Mouse (Mus musculus) heart, embryonic 16.5 days (tissue): Measurements from ENCODE around the gene Ceacam20. TPM values are rescaled to one million over a fixed set of nuclear protein-coding genes. Genes with fewer than 3 reads are reported as not detected.

ENCODE experiments used
- ATAC-seq: fragments of 200-750 bp; cut with Nextera tagmentation; replicated peaks from 2 replicates; pipeline ENCODE4 v1.8.0; 2017; ENCODE audit warnings: moderate number of reproducible peaks; ENCODE audit not compliant: insufficient read depth, low FRiP score; ENCODE audit errors: extremely low read depth
- H3K27ac ChIP-seq: fragments of 300-500 bp; sonication (generic); 2 replicates; pipeline ENCODE4 v1.5.1; 2014; ENCODE audit warnings: mild to moderate bottlenecking, low read length, control low read depth, moderate library complexity
- H3K27me3 ChIP-seq: fragments of 300-500 bp; sonication (generic); 2 replicates; pipeline ENCODE4 v1.6.1; 2014; ENCODE audit warnings: low read length, mixed read lengths; ENCODE audit not compliant: control insufficient read depth, insufficient read depth
- H3K36me3 ChIP-seq: fragments of 300-500 bp; sonication (generic); 2 replicates; pipeline ENCODE4 v1.6.1; 2014; ENCODE audit not compliant: control insufficient read depth, insufficient read depth
- H3K4me1 ChIP-seq: fragments of 300-500 bp; sonication (generic); 2 replicates; pipeline ENCODE4 v1.6.1; 2014; ENCODE audit warnings: low read length, mixed read lengths; ENCODE audit not compliant: control insufficient read depth, insufficient read depth
- H3K4me2 ChIP-seq: fragments of 300-500 bp; sonication (generic); 2 replicates; pipeline ENCODE4 v1.6.1; 2014; ENCODE audit warnings: low read depth, mild to moderate bottlenecking, control low read depth, low read length
- H3K4me3 ChIP-seq: fragments of 300-500 bp; sonication (generic); 2 replicates; pipeline ENCODE4 v1.5.1; 2014; ENCODE audit warnings: mild to moderate bottlenecking, control low read depth, low read length
- H3K9ac ChIP-seq: fragments of 300-500 bp; sonication (generic); 2 replicates; pipeline ENCODE4 v1.6.1; 2014; ENCODE audit warnings: low read length, control low read depth
- H3K9me3 ChIP-seq: fragments of 300-500 bp; sonication (generic); replicated peaks from 2 replicates; pipeline ENCODE4 v1.6.1; 2016; ENCODE audit warnings: low read length; ENCODE audit not compliant: control insufficient read depth
- WGBS: fragments of 180-500 bp; shearing (Covaris S2); extraction: QIAGEN DNeasy Blood & Tissue Kit; methylation state at CpG from one replicate; pipeline ENCODE4 v1.1.7; 2014; 5-methylcytosine and 5-hydroxymethylcytosine counted together
- polyA plus RNA-seq: library from polyadenylated mRNA; unstranded; fragments of >200 nt; fragmentation: Nextera tagmentation; extraction: Ambion mirVana; gene quantifications from 2 replicates; pipeline ENCODE4 v1.2.1, GENCODE M21; 2015

Ceacam20 gene
- polyA plus RNA-seq, 1 experiment from 2014 or later: 0.11 TPM

DNA sequence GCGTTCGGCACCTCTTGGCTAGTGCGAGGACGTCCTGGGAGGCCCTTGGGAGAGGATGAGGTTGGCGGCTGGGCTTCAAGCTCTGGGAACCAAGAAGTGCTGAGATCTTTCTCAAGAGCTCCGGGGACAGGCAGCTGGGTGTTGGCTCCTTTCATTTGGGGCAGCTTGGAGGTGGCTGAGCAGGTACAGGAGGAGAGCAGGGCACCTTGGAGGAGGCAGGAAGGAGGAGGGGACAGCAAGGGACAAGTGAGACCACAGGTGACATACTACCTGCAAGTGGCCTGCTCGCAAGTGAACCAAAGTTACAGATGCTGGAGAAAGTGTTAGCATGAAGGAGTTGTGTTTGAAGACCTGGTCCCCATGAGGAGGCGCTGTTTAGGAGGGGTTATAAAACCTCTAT is 20.5 kb upstream of the Ceacam20 start:
- Histone ChIP-seq H3K9me3 (no peaks in the 10 kb centered on the region), H3K4me3 (no peak overlapping the region), H3K36me3 (no peaks in the 10 kb centered on the region), H3K4me1 (peaks cover 12% of the 10 kb centered on the region), H3K27me3 (no peaks in the 10 kb centered on the region), H3K4me2 (no peak overlapping the region), H3K9ac (no peak overlapping the region), H3K27ac (no peak overlapping the region)
- 83% methylated on average over 8 of the region's 8 CpGs for WGBS
- ATAC-seq: no peak

- WGBS: 90% methylated on average over 5 of the region's 5 CpGs
- H3K36me3 ChIP-seq: no peaks in the 10 kb centered on the region
These were observed 20.0 kb upstream of the Ceacam20 start for GRCm38 (mm10) chr7:19945201-19945600.

DNA sequence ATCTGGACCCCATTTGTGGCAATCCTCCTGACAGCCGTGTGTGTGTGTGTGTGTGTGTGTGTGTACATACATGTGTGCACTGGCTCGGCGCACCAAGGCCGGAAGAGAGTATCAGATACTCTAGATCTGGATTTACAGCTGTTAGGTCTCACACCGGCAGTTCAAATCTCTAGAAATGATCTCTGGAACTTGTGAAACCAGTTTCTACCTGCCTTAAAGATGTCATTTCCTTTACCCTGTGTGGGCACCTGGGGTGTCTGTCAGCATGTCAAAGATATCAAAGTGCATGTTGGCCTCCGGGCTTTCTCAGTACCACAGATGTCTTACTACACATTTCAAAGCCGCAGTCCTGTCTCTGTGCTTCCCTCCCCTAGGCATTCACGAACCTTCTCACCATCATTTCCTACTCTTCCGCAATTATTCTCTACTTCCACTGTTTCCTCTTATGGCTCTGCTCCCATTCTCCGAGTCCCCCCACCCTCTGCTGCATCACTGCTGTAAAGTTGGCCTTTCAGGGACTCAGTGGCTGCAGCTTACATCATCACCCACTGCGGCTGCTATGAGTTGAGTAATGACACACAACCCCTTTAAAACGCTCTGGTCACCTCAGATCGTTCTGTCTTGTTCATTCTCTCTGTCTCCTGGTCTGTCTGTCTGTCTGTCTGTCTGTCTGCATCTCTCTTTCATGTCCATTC is 19.2 kb upstream of the Ceacam20 start:
- Histone ChIP-seq H3K27me3 (no peaks in the 10 kb centered on the region), H3K9me3 (no peaks in the 10 kb centered on the region), H3K27ac (peak overlapping the region; percentile 11; the same call in 1 of the 2 replicates), H3K9ac (no peak overlapping the region), H3K36me3 (no peaks in the 10 kb centered on the region), H3K4me1 (peaks cover 5% of the 10 kb centered on the region; the same call in 1 of the 2 replicates), H3K4me2 (no peak overlapping the region), H3K4me3 (no peak overlapping the region)
- WGBS: 69% methylated on average over 13 of the region's 13 CpGs
- ATAC-seq: 0 out of 2 replicates have a peak, but pooled peaks have one; percentile 13

More at GRCm38 (mm10) chr7:19945201-19945600, 20.0 kb upstream of the Ceacam20 start:
- Histone ChIP-seq H3K27me3 (no peaks in the 10 kb centered on the region), H3K27ac (no peak overlapping the region), H3K9ac (no peak overlapping the region), H3K4me3 (no peak overlapping the region), H3K4me1 (peaks cover 9% of the 10 kb centered on the region), H3K4me2 (no peak overlapping the region), H3K9me3 (no peaks in the 10 kb centered on the region)
- no peak for ATAC-seq

- H3K4me1 ChIP-seq: 0 out of 2 replicates have a peak, but pooled peaks cover 4% of the 10 kb centered on the region
- no peak overlapping the region for H3K4me2 ChIP-seq
- 61% methylated on average over 12 of the region's 12 CpGs for WGBS
- no peak overlapping the region for H3K9ac ChIP-seq
- no peak for ATAC-seq
- no peak overlapping the region for H3K4me3 ChIP-seq
- H3K27ac ChIP-seq: no peak overlapping the region
- H3K9me3 ChIP-seq: no peaks in the 10 kb centered on the region
- no peaks in the 10 kb centered on the region for H3K36me3 ChIP-seq
- no peaks in the 10 kb centered on the region for H3K27me3 ChIP-seq
These were observed 16.3 kb upstream of the Ceacam20 start for GRCm38 (mm10) chr7:19948956-19949355.

DNA sequence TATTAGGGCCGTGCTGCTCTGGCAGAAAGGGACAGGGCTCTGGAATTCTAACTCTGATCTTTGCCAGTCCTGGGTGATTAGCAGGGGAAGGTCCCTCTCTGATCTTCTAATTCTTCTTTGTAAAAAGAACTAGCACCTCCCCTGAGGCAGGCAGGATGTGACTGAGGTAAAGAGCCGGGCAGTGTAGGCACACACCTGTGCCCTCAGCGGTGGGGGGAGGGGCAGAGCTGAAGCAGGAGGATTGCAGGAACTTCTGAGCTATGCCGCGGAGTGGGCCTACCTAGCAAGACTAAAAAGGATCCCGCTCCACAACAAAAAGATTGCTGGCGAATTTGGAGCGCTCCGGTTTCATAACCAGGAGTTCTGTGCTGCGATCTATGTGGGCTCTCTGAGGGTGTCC is 15.2 kb upstream of the Ceacam20 start:
- Histone ChIP-seq H3K4me2 (no peak overlapping the region), H3K27ac (no peak overlapping the region), H3K9ac (no peak overlapping the region), H3K4me1 (0 out of 2 replicates have a peak, but pooled peaks cover 4% of the 10 kb centered on the region), H3K27me3 (no peaks in the 10 kb centered on the region), H3K36me3 (no peaks in the 10 kb centered on the region), H3K9me3 (no peaks in the 10 kb centered on the region), H3K4me3 (no peak overlapping the region)
- WGBS: 49% methylated on average over 10 of the region's 10 CpGs
- 0 out of 2 replicates have a peak, but pooled peaks have one; percentile 58 for ATAC-seq

DNA sequence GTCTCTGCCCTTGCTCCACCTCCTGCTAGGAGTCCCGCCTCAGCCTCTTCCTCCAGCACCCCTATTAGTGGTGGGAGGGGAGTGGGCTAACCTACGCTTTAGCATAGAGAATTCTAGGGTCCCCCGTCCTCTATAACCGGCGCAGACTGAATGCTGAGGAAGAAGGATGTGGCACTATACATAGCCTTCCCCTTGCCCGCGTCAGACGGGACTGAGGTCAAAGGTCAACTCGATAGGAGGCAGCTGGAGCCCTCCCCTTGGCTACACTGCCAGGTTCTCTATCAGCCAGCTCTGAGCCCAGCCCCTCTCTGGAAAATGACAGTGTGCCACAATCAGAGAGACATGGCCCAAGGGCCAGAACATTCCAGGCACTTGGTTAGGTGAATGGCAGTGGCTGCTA is 14.6 kb upstream of the Ceacam20 start, which contains the start of gene Igsf23:
Gene Igsf23, minus strand, starts transcription at position 168 of the 400 bp plus-strand sequence.
- no peaks in the 10 kb centered on the region for H3K36me3 ChIP-seq
- no peak within 1 kb of the TSS for H3K9ac ChIP-seq
- H3K27ac ChIP-seq: no peak within 1 kb of the TSS
- H3K4me1 ChIP-seq: 0 out of 2 replicates have a peak, but pooled peaks cover 4% of the 10 kb centered on the region
- no peaks in the 10 kb centered on the region for H3K9me3 ChIP-seq
- H3K4me3 ChIP-seq: no peak within 1 kb of the TSS
- WGBS: 38% methylated on average over 9 of the region's 9 CpGs
- ATAC-seq: peak; percentile 56; the same call in 1 of the 2 replicates
- no peaks in the 10 kb centered on the region for H3K27me3 ChIP-seq
- no peak within 1 kb of the TSS for H3K4me2 ChIP-seq

DNA sequence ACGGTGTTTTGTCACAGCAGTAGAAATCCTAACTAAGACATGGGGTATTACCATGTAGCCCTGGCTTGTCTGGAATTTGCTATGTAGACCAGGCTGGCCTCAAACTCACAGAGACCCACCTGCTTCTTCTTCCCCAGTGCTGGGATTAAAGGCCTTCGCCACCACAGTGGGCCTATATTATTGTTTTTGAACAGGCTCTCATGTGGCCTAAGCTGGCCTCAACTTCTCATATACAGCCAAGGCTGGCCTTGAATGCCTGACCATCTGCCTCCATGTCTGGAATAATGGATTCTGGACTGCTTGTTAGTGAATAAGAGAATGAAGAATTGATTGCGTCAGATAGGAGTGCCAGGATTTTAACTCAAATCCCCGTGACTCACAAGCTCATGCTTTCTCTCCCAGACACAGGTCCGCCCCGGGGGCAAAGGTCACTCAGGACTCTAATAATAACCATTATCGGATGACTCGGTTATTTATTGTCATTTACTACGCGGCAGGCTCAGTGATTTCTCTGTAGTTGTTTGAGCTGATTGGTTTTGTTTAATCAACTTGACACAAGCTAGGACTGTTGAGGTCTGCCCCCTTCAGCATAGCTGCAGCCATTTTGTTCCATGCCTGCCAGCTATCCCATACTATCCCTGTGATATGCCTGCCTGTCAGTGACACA is 12.8 kb upstream of the Ceacam20 start:
- Histone ChIP-seq H3K4me1 (0 out of 2 replicates have a peak, but pooled peaks cover 4% of the 10 kb centered on the region), H3K9ac (no peak overlapping the region), H3K9me3 (no peaks in the 10 kb centered on the region), H3K27me3 (no peaks in the 10 kb centered on the region), H3K4me3 (no peak overlapping the region), H3K4me2 (no peak overlapping the region), H3K27ac (no peak overlapping the region), H3K36me3 (no peaks in the 10 kb centered on the region)
- ATAC-seq: no peak
- 81% methylated on average over 10 of the region's 10 CpGs for WGBS

- H3K4me1 ChIP-seq: 0 out of 2 replicates have a peak, but pooled peaks cover 4% of the 10 kb centered on the region
- H3K4me3 ChIP-seq: no peak overlapping the region
- no peak overlapping the region for H3K4me2 ChIP-seq
- no peaks in the 10 kb centered on the region for H3K36me3 ChIP-seq
- no peak for ATAC-seq
- H3K9me3 ChIP-seq: no peaks in the 10 kb centered on the region
- H3K9ac ChIP-seq: no peak overlapping the region
- no peak overlapping the region for H3K27ac ChIP-seq
- H3K27me3 ChIP-seq: no peaks in the 10 kb centered on the region
- 54% methylated on average over 9 of the region's 9 CpGs for WGBS
These were observed 12.2 kb upstream of the Ceacam20 start for GRCm38 (mm10) chr7:19953054-19953453.

- Histone ChIP-seq H3K4me2 (no peak overlapping the region), H3K4me1 (no peaks in the 10 kb centered on the region), H3K27me3 (no peaks in the 10 kb centered on the region), H3K4me3 (no peak overlapping the region), H3K9me3 (no peaks in the 10 kb centered on the region), H3K36me3 (no peaks in the 10 kb centered on the region), H3K27ac (no peak overlapping the region), H3K9ac (no peak overlapping the region)
- 71% methylated on average over 4 of the region's 4 CpGs for WGBS
- ATAC-seq: no peak
These were observed 9.4 kb upstream of the Ceacam20 start for GRCm38 (mm10) chr7:19955861-19956260.
